Mouse (Mus musculus): ENCODE data around the gene Crocc. TPM values are rescaled to one million over a fixed set of nuclear protein-coding genes. Genes with fewer than 3 reads are reported as not detected.

The Crocc gene
- polyA plus RNA-seq, 1 experiment from 2014 or later = 0.47 TPM

DNA sequence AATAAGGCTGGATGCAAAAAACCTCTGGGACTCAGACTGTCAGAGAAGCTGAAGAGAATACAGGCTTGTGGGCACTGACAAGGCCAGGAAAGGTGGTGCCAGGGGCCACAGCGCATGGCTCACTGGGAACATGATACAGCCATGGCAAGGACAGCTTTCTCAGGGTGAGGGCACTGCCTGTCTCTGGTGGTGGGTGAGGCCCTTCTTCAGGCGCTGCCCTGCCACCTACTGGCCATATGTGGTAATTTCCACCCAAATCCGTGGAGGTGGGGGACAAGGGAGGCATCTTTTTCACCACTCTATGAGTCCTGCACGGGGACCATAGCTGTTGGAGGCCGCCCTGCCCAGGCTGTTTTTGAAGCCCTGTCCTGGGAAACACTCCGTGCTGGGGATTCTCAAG, 28.6 kb downstream of the Crocc start:
- Histone ChIP-seq H3K4me1 (ENCODE audit: insufficient read depth) (no peaks in the 10 kb centered on the region), H3K9me3 (ENCODE audit: low read length) (no peaks in the 10 kb centered on the region), H3K36me3 (replicated peaks; ENCODE audit: insufficient read depth, low read length) (no peaks in the 10 kb centered on the region), H3K4me2 (ENCODE audit: low read depth, low read length) (no peak overlapping the region), H3K9ac (replicated peaks) (no peak overlapping the region), H3K27me3 (ENCODE audit: insufficient read depth, low read length) (no peaks in the 10 kb centered on the region), H3K4me3 (ENCODE audit: low read depth, low read length) (no peak overlapping the region), H3K27ac (ENCODE audit: low read depth) (no peak overlapping the region)
- DNase-seq = peak; percentile 83
- 12% methylated on average over 6 of the region's 6 CpGs for WGBS (ENCODE audit: insufficient replicate concordance)
- TF ChIP-seq CTCF (IDR thresholded peaks at IDR 0.05; ENCODE audit: low read depth) (peak; percentile 97), EP300 (IDR thresholded peaks at IDR 0.05; ENCODE audit: low read depth) (no peak)
- peak; percentile 44 for ATAC-seq

DNA sequence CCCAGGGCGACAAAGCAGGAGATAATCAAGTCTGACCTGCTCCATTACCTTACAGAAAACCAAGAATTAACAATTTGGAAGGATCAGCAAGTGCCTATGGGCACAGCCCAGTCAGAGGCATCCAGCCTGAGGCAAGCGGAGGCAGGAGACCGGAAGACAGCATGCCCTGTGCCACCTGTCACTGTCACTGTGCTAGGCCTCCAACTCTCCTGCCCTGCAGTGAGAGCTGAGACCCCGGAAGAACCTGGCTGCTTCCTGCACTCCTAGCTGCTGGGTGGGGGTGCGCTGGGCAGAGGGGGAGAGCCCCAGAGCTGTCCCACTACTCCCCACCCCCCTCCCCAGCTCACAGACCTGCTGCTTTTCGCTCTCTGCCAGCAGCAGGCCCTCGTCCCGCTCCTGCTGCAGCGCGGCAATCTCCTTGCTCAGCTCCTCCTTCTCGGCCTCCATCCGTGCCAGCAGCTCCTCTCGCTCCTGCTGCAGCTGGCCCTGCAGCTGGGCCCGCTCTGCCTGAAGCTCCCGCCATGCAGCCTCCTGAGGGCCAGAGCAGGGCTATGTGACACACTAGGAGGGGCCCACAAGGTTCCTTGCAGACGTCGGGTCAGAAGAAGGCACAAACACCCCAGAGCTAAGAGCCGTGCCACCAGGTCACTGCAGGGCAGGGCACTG, 29.7 kb downstream of the Crocc start:
- TF ChIP-seq EP300 (IDR thresholded peaks at IDR 0.05; ENCODE audit: low read depth) (no peak), CTCF (IDR thresholded peaks at IDR 0.05; ENCODE audit: low read depth) (no peak)
- WGBS (ENCODE audit: insufficient replicate concordance) = 85% methylated on average over 17 of the region's 18 CpGs
- no peak overlapping the region for H3K27ac ChIP-seq (ENCODE audit: low read depth)
- no peak overlapping the region for H3K4me3 ChIP-seq (ENCODE audit: low read depth, low read length)
- DNase-seq (no peak), ATAC-seq (no peak; the same call in 1 of the 2 replicates)
- no peaks in the 10 kb centered on the region for H3K27me3 ChIP-seq (ENCODE audit: insufficient read depth, low read length)
- H3K9me3 ChIP-seq (ENCODE audit: low read length) = no peaks in the 10 kb centered on the region
- no peak overlapping the region for H3K4me2 ChIP-seq (ENCODE audit: low read depth, low read length)
- no peak overlapping the region for H3K9ac ChIP-seq (replicated peaks)
- H3K36me3 ChIP-seq (replicated peaks; ENCODE audit: insufficient read depth, low read length) = no peaks in the 10 kb centered on the region
- no peaks in the 10 kb centered on the region for H3K4me1 ChIP-seq (ENCODE audit: insufficient read depth)

DNA sequence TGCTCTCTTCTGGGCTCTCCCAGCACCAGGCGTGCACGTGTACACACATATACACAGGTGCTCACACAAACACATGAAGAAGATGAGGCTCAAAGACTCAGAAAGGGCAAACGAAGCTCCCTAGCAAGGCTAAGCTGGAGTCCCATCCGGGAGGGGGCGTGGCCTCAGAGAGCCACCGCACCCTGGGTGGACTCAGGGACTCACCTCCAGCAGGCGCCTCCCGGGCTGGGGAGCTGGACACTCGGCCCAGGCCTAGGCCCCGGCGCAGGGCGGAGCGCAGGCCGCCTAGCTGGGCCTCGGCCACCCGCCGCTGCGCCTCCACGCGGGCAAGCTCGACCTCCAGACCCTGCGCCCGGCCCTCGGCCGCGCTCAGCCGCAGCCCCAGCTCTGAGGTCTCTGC, 35.4 kb downstream of the Crocc start:
- H3K4me1 ChIP-seq (ENCODE audit: insufficient read depth) = no peaks in the 10 kb centered on the region

DNA sequence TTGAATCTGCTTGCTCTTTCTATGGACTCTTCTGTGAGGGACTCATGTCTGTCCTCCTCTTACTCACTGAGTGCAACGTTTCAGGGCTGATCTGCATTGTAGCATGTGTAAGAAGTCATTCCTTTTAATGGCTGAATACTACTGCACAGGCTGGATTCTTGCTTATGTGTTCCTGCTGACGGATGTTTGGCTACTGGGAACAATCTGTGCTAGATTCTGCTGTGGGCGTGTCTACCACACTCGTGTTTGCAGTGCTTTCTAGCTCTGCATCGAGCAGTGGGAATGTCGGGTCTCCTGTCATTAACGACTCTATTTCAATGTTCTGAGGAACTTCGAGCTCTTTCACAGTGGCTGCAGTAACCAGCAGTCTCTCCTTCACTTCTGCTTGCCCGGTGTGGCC, 36.3 kb downstream of the Crocc start:
- TF ChIP-seq EP300 (IDR thresholded peaks at IDR 0.05; ENCODE audit: low read depth) (no peak), CTCF (IDR thresholded peaks at IDR 0.05; ENCODE audit: low read depth) (no peak)
- Histone ChIP-seq H3K27me3 (ENCODE audit: insufficient read depth, low read length) (no peaks in the 10 kb centered on the region), H3K4me2 (ENCODE audit: low read depth, low read length) (no peak overlapping the region), H3K4me3 (ENCODE audit: low read depth, low read length) (no peak overlapping the region), H3K9ac (replicated peaks) (no peak overlapping the region), H3K27ac (ENCODE audit: low read depth) (no peak overlapping the region), H3K9me3 (ENCODE audit: low read length) (no peaks in the 10 kb centered on the region), H3K4me1 (ENCODE audit: insufficient read depth) (no peaks in the 10 kb centered on the region), H3K36me3 (replicated peaks; ENCODE audit: insufficient read depth, low read length) (no peaks in the 10 kb centered on the region)
- WGBS (ENCODE audit: insufficient replicate concordance) = 49% methylated on average over 9 of the region's 9 CpGs
- no peak for ATAC-seq
- no peak for DNase-seq

More for the DNA sequence above, 35.4 kb downstream of the Crocc start:
- TF ChIP-seq EP300 (IDR thresholded peaks at IDR 0.05; ENCODE audit: low read depth) (no peak), CTCF (IDR thresholded peaks at IDR 0.05; ENCODE audit: low read depth) (no peak)
- 88% methylated on average over 15 of the region's 27 CpGs for WGBS (ENCODE audit: insufficient replicate concordance)
- ATAC-seq = peak; percentile 59
- no peak for DNase-seq
- no peak overlapping the region for H3K27ac ChIP-seq (ENCODE audit: low read depth)
- H3K36me3 ChIP-seq (replicated peaks; ENCODE audit: insufficient read depth, low read length) = no peaks in the 10 kb centered on the region
- H3K27me3 ChIP-seq (ENCODE audit: insufficient read depth, low read length) = no peaks in the 10 kb centered on the region
- H3K9ac ChIP-seq (replicated peaks) = no peak overlapping the region
- no peak overlapping the region for H3K4me3 ChIP-seq (ENCODE audit: low read depth, low read length)
- no peak overlapping the region for H3K4me2 ChIP-seq (ENCODE audit: low read depth, low read length)
- H3K9me3 ChIP-seq (ENCODE audit: low read length) = no peaks in the 10 kb centered on the region

DNA sequence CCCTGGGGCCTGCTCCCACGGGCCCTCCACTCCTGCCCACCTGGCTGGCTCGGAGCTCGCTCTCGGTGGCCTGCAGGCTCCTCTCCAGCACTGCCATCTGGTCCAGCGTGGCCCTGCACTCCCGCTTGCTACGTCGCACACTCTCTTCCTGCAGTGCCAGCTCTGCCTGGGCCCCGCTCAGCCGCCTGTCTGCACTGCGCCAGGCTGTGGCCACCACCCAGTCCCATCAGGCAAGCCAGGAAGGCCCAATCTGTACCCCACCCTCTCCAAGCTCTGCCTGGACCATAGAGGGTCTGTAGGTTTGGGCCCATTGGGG, 38.8 kb downstream of the Crocc start:
- H3K9ac ChIP-seq (replicated peaks) = no peak overlapping the region
- H3K4me1 ChIP-seq (ENCODE audit: insufficient read depth) = no peaks in the 10 kb centered on the region
- H3K4me3 ChIP-seq (ENCODE audit: low read depth, low read length) = no peak overlapping the region
- H3K4me2 ChIP-seq (ENCODE audit: low read depth, low read length) = no peak overlapping the region
- no peak overlapping the region for H3K27ac ChIP-seq (ENCODE audit: low read depth)
- 81% methylated on average over 11 of the region's 11 CpGs for WGBS (ENCODE audit: insufficient replicate concordance)
- no peak for TF ChIP-seq CTCF (IDR thresholded peaks at IDR 0.05; ENCODE audit: low read depth)
- no peak for TF ChIP-seq EP300 (IDR thresholded peaks at IDR 0.05; ENCODE audit: low read depth)
- no peaks in the 10 kb centered on the region for H3K9me3 ChIP-seq (ENCODE audit: low read length)
- ATAC-seq (no peak), DNase-seq (no peak)
- H3K27me3 ChIP-seq (ENCODE audit: insufficient read depth, low read length) = no peaks in the 10 kb centered on the region
- H3K36me3 ChIP-seq (replicated peaks; ENCODE audit: insufficient read depth, low read length) = no peaks in the 10 kb centered on the region

DNA sequence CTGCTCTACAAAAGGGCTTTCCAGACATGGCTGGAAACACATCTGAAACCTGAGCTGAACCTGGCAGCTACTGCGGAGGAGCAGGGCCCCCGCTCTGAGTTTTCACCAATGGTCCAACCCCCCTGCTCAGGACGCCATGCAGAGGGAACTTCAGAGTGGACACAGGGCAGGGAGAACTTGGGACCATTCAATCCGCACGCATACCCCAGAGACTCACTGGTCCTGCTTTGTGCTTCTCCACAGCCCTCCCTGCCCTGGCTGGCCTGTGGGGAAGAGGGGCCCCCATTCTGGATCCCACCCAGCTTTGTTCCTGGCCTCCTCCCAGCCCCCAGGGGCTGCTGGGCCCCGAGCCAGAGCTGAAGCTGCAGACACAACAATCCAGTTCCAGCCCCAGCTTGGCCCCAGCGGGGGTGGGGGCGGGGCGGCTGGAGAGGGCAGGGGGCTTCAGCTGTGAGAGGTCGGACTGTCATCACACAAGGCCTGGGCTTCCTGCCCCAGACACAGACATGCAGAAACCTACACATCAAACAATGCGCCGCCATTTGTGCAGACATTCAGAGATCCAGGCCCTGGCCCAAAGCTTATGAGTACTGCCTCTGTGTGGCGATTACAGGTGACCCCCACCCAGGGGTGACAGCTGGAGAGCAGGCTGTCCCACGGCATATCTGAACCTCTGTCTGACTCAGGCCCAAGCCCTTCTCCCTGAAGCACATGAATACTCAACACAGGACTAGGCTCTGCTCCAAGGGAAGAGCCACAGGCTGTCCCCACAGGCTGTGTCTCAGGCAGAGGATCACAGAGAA, 39.3 kb downstream of the Crocc start:
- 66% methylated on average over 14 of the region's 14 CpGs for WGBS (ENCODE audit: insufficient replicate concordance)
- Histone ChIP-seq H3K27ac (ENCODE audit: low read depth) (no peak overlapping the region), H3K9me3 (ENCODE audit: low read length) (no peaks in the 10 kb centered on the region), H3K36me3 (replicated peaks; ENCODE audit: insufficient read depth, low read length) (no peaks in the 10 kb centered on the region), H3K4me1 (ENCODE audit: insufficient read depth) (no peaks in the 10 kb centered on the region), H3K4me3 (ENCODE audit: low read depth, low read length) (no peak overlapping the region), H3K27me3 (ENCODE audit: insufficient read depth, low read length) (no peaks in the 10 kb centered on the region), H3K4me2 (ENCODE audit: low read depth, low read length) (no peak overlapping the region), H3K9ac (replicated peaks) (peak overlapping the region; percentile 21; the same call in 1 of the 2 replicates)
- no peak for ATAC-seq
- no peak for DNase-seq
- no peak for TF ChIP-seq CTCF (IDR thresholded peaks at IDR 0.05; ENCODE audit: low read depth)
- no peak for TF ChIP-seq EP300 (IDR thresholded peaks at IDR 0.05; ENCODE audit: low read depth)

Data from liver, postnatal 0 days (tissue).